Mouse (Mus musculus) layer of hippocampus, adult 2 months (tissue): ENCODE data around the gene Gldc. TPM values are rescaled to one million over a fixed set of nuclear protein-coding genes. Genes with fewer than 3 reads are reported as not detected.

Experiments used
- DNase-seq, 2 experiments: peaks; one replicate each; pipeline ENCODE4 v3.0.0; 2022; ENCODE audit warnings: low spot score in 2 of 2
- H3K27ac ChIP-seq: fragments of 200-600 bp; 2 replicates; pipeline ENCODE4 v1.8.1; 2022
- H3K4me3 ChIP-seq: fragments of 200-600 bp; 2 replicates; pipeline ENCODE4 v1.8.1; 2022; ENCODE audit warnings: mild to moderate bottlenecking
- CTCF ChIP-seq: fragments of 200-600 bp; conservative IDR thresholded peaks from 2 replicates; pipeline ENCODE4 v1.8.1; 2022; ENCODE audit warnings: antibody characterized with exemption, mild to moderate bottlenecking, moderate library complexity
- total RNA-seq, 2 experiments: library from RNA; stranded (reverse); gene quantifications; 2 replicates each; pipeline ENCODE4 v1.2.3; 2021

Gldc gene
- total RNA-seq, 2 experiments from 2014 or later, result 35.9 to 37.1 TPM

- no peak for TF ChIP-seq CTCF
- H3K27ac ChIP-seq, result no peak overlapping the region
- DNase-seq, result no peak
- H3K4me3 ChIP-seq, result no peak overlapping the region
Observed at GRCm38 (mm10) chr19:30179979-30180378, 4.8 kb upstream of the Gldc start.

GRCm38 (mm10) chr19:30174074-30174670, 1.1 kb downstream of the Gldc start:
- no peak for DNase-seq
- Histone ChIP-seq H3K27ac (peak overlapping the region; percentile 44; the same call in 1 of the 2 replicates), H3K4me3 (peak overlapping the region; percentile 68)
- TF ChIP-seq CTCF, result no peak

DNA sequence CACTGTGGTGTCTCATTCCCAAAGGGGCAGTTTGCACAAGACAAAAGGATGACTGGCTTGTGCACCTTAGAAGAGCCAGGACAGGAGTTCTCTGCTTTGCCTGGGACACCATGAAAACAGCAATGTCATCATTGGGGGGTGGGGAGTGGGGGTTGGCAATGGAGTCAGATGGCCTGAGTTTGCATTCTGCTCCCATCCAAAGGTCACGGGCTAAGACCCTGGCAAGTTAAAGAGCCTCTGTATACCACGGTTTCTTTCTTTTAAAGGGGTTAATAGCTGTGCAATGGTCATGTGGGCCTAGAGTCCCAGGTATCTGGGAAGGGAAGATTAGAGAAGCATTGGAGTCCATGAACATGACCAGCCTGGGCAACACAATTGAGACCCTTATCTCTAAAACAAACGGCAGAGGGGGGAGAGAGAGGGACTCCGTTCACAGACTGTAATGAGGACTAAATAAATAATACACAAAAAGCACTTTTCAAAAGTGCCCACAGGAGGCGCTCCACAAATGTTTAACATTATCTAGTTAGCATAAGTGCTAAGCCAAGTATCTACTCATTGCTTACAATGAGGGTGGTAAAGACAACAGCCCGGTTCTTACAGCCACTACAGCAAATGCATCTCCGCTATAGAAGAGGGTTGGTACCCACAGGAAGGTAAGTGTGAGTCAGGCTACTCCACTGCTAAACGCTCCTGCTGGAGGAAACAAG, 3.7 kb downstream of the Gldc start:
- no peak for TF ChIP-seq CTCF
- DNase-seq, result no peak
- H3K27ac ChIP-seq, result no peak overlapping the region
- H3K4me3 ChIP-seq, result no peak overlapping the region

GRCm38 (mm10) chr19:30170319-30170718, 4.9 kb downstream of the Gldc start:
- no peak for TF ChIP-seq CTCF
- Histone ChIP-seq H3K27ac (no peak overlapping the region), H3K4me3 (no peak overlapping the region)
- DNase-seq, result no peak

- peak; percentile 21 for TF ChIP-seq CTCF
- DNase-seq, result no peak
- Histone ChIP-seq H3K4me3 (no peak overlapping the region), H3K27ac (no peak overlapping the region)
Observed at GRCm38 (mm10) chr19:30166801-30167505, 8.3 kb downstream of the Gldc start.

GRCm38 (mm10) chr19:30164228-30164627, 11.0 kb downstream of the Gldc start:
- no peak for TF ChIP-seq CTCF
- no peak for DNase-seq
- Histone ChIP-seq H3K4me3 (no peak overlapping the region), H3K27ac (0 out of 2 replicates have a peak overlapping the region, but pooled peaks have one; percentile 25)

- Histone ChIP-seq H3K27ac (no peak overlapping the region), H3K4me3 (no peak overlapping the region)
- no peak for TF ChIP-seq CTCF
- DNase-seq, result no peak
Observed at GRCm38 (mm10) chr19:30162808-30163207, 12.4 kb downstream of the Gldc start.

GRCm38 (mm10) chr19:30160021-30160420, 15.2 kb downstream of the Gldc start:
- TF ChIP-seq CTCF, result no peak
- DNase-seq, result peak; percentile 28 to 71
- Histone ChIP-seq H3K27ac (peak overlapping the region; percentile 78), H3K4me3 (no peak overlapping the region)

- peak overlapping the region; percentile 78 for H3K27ac ChIP-seq
- TF ChIP-seq CTCF, result no peak
- no peak for DNase-seq
- no peak overlapping the region for H3K4me3 ChIP-seq
Observed at GRCm38 (mm10) chr19:30158189-30158588, 17.0 kb downstream of the Gldc start.

- DNase-seq, result peak; percentile 40 to 83
- peak overlapping the region; percentile 78 for H3K27ac ChIP-seq
- no peak for TF ChIP-seq CTCF
- no peak overlapping the region; the same call in 1 of the 2 replicates for H3K4me3 ChIP-seq
Observed at GRCm38 (mm10) chr19:30157031-30157687, 18.1 kb downstream of the Gldc start.

- no peak for DNase-seq
- no peak for TF ChIP-seq CTCF
- no peak overlapping the region for H3K27ac ChIP-seq
- H3K4me3 ChIP-seq, result no peak overlapping the region
Observed at GRCm38 (mm10) chr19:30153729-30154128, 21.5 kb downstream of the Gldc start.

DNA sequence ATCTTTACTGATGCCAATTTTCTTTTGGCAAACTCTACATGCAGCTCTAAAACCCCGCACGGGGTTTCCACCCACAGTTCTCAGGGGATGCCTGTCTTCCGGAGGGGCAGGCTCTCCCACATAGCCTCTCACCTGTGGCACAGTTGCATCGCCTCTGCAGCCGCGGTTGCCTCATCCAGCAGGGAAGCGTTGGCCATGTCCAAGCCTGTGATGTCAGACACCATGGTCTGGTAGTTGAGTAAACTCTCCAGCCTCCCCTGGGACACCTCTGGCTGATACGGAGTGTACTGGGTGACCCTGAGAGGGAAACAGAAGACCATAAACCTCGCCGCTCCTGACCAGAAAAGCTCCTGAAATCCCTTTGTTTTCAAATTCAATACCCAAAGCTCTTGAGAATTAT, 23.9 kb downstream of the Gldc start:
- no peak for TF ChIP-seq CTCF
- DNase-seq, result no peak
- Histone ChIP-seq H3K27ac (no peak overlapping the region), H3K4me3 (no peak overlapping the region)
